Mouse (Mus musculus): ENCODE measurements around the gene D330045A20Rik.

GRCm38 (mm10) chrX:139562925-139563461, 82.8 kb downstream of the D330045A20Rik start, which contains the start of gene Rnf128:
- no peak for TF ChIP-seq CTCF (IDR thresholded peaks at IDR 0.05 in 2 of 3, conservative IDR thresholded peaks at IDR 0.05 in 1 of 3; ENCODE audit: control insufficient read depth in 1 of 3, insufficient read depth in 1 of 3, low read depth in 2 of 3, low read length in 3 of 3, poor library complexity in 1 of 3, severe bottlenecking in 1 of 3)
- TF ChIP-seq TBP (IDR thresholded peaks at IDR 0.05; ENCODE audit: low read depth, low read length) = no peak

All from MEL (cell line).